In the genomic region with DNA sequence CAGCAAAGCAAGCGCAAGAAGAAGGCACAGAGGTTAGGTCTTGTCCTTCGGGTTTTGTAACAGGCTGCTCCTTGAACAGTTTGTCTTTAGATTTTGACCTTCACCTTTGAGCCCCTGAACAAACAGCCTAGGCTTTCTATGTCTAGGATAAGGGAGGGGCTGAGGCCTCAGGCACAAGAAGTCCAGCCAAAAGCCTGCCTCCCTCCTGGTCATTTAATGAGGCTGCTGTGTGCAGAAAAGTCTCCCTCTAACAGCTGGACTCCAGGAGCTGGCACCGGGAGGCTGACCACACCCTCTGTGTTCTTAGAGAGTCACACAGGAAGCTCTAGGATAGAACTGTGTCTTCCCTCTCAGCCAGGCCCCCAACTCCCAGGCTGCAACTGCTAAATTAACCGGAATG, we compare ENCODE assay signal across 15 mouse cellular contexts. TPM values are rescaled to one million over a fixed set of nuclear protein-coding genes. Genes with fewer than 3 reads are reported as not detected.
DNase-seq lines count a peak whose midpoint lies in the region; ATAC-seq and TF ChIP-seq lines count a peak whose summit lies in the region.
"Had no signal": no experiment of that assay in that cellular context is flagged by ENCODE, and none has a peak within 500 bp of the region (broad histone marks: within the 10 kb centered on the region; RNA-seq: fewer than 3 reads in every experiment).

No protein-coding gene starts in this region.

- H3K27ac ChIP-seq in intestine, embryonic 14.5 days (ENCODE audit: low read depth) = no peak overlapping the region; the same call in 1 of the 2 replicates
- H3K27ac ChIP-seq in intestine, postnatal 0 days (ENCODE audit: low read depth, low read length) = no peak overlapping the region
- no peak overlapping the region for H3K27ac ChIP-seq in hindbrain, embryonic 16.5 days (ENCODE audit: low read depth, low read length)
- H3K27ac ChIP-seq: liver, embryonic 15.5 days had no signal

- H3K27me3 ChIP-seq in intestine, embryonic 14.5 days (replicated peaks; ENCODE audit: control insufficient read depth, insufficient read depth, low read length) = no peaks in the 10 kb centered on the region
- H3K27me3 ChIP-seq in intestine, postnatal 0 days (replicated peaks; ENCODE audit: control insufficient read depth, insufficient read depth, low read length) = no peaks in the 10 kb centered on the region
- H3K27me3 ChIP-seq in hindbrain, embryonic 16.5 days (replicated peaks; ENCODE audit: control insufficient read depth, insufficient read depth, low read length) = no peaks in the 10 kb centered on the region
- H3K27me3 ChIP-seq: liver, embryonic 15.5 days had no signal

- H3K9me3 ChIP-seq in intestine, embryonic 14.5 days (ENCODE audit: control insufficient read depth, low read length) = 0 out of 2 replicates have a peak, but pooled peaks cover 3% of the 10 kb centered on the region
- H3K9me3 ChIP-seq in intestine, postnatal 0 days (ENCODE audit: control insufficient read depth) = no peaks in the 10 kb centered on the region
- no peaks in the 10 kb centered on the region for H3K9me3 ChIP-seq in hindbrain, embryonic 16.5 days (ENCODE audit: control insufficient read depth, low read length)
- H3K9me3 ChIP-seq: liver, embryonic 15.5 days had no signal

- ATAC-seq in intestine, embryonic 14.5 days (replicated peaks; ENCODE audit: low FRiP score, low TSS enrichment, low read depth) = no peak
- ATAC-seq in intestine, postnatal 0 days = no peak
- ATAC-seq in hindbrain, embryonic 16.5 days = no peak
- ATAC-seq: activated CD4-positive, CD25-positive, alpha-beta regulatory T cell, adult 4 months; forebrain, postnatal 0 days had no signal

- 35% methylated on average over 4 of the region's 4 CpGs for WGBS in intestine, embryonic 14.5 days
- 45% methylated on average over 4 of the region's 4 CpGs for WGBS in intestine, postnatal 0 days
- 70% methylated on average over 4 of the region's 4 CpGs for WGBS in hindbrain, embryonic 16.5 days

- H3K4me1 ChIP-seq in intestine, embryonic 14.5 days (replicated peaks; ENCODE audit: control insufficient read depth, insufficient read depth, low read length) = peaks cover 38% of the 10 kb centered on the region
- H3K4me1 ChIP-seq in intestine, postnatal 0 days (replicated peaks; ENCODE audit: control insufficient read depth, insufficient read depth, low read length) = peaks cover 15% of the 10 kb centered on the region; the same call in 1 of the 2 replicates
- peaks cover 5% of the 10 kb centered on the region; the same call in 1 of the 2 replicates for H3K4me1 ChIP-seq in hindbrain, embryonic 16.5 days (ENCODE audit: control insufficient read depth, insufficient read depth, low read depth, low read length)

- no peak for TF ChIP-seq CTCF in intestine, postnatal 0 days (IDR thresholded peaks at IDR 0.05; ENCODE audit: low read depth)

- no peaks in the 10 kb centered on the region for H3K36me3 ChIP-seq in intestine, embryonic 14.5 days (ENCODE audit: control insufficient read depth, insufficient read depth, low read length)
- no peaks in the 10 kb centered on the region for H3K36me3 ChIP-seq in intestine, postnatal 0 days (ENCODE audit: control insufficient read depth, insufficient read depth)
- H3K36me3 ChIP-seq in hindbrain, embryonic 16.5 days (ENCODE audit: control insufficient read depth, insufficient read depth, low read length) = no peaks in the 10 kb centered on the region
- H3K36me3 ChIP-seq: liver, embryonic 15.5 days had no signal

- peak; percentile 38 for DNase-seq in intestine, embryonic 14.5 days (ENCODE audit: low spot score)
- peak; percentile 64 to 68 for DNase-seq in heart, postnatal 10 days
- peak; percentile 19 to 71 for DNase-seq in kidney, postnatal 36 days
- peak; percentile 71 for DNase-seq in testis, postnatal 10 days (ENCODE audit: low spot score)
- DNase-seq in c-Kit-positive CD71-positive TER-119-positive erythroid progenitor cells, embryonic 14.5 days (ENCODE audit: low spot score) = no peak
- DNase-seq in cerebellum, postnatal 4 days (ENCODE audit: low spot score in 2 of 2) = no peak
- DNase-seq: cerebellum, adult 2 months; forebrain, postnatal 0 days; right cerebral cortex, postnatal 25 days had no signal

- H3K4me2 ChIP-seq in intestine, embryonic 14.5 days (ENCODE audit: low read length) = no peak overlapping the region
- no peak overlapping the region for H3K4me2 ChIP-seq in intestine, postnatal 0 days (replicated peaks; ENCODE audit: low read depth)
- no peak overlapping the region for H3K4me2 ChIP-seq in hindbrain, embryonic 16.5 days (ENCODE audit: low read length)
- H3K4me2 ChIP-seq: liver, embryonic 15.5 days had no signal

- H3K9ac ChIP-seq in intestine, embryonic 14.5 days (ENCODE audit: low read length) = no peak overlapping the region
- H3K9ac ChIP-seq in intestine, postnatal 0 days (ENCODE audit: low read depth, low read length) = no peak overlapping the region
- no peak overlapping the region for H3K9ac ChIP-seq in hindbrain, embryonic 16.5 days (ENCODE audit: low read depth, low read length)
- H3K9ac ChIP-seq: forebrain, postnatal 0 days; liver, embryonic 15.5 days had no signal

- no peak overlapping the region for H3K4me3 ChIP-seq in intestine, embryonic 14.5 days (ENCODE audit: low read depth, low read length)
- H3K4me3 ChIP-seq in intestine, postnatal 0 days (ENCODE audit: low read depth, low read length) = no peak overlapping the region
- no peak overlapping the region for H3K4me3 ChIP-seq in hindbrain, embryonic 16.5 days (ENCODE audit: low read length)
- H3K4me3 ChIP-seq: liver, embryonic 15.5 days; myocyte had no signal

- intact Hi-C loops in heart, postnatal 10 days (cut with DNase I) = no loop called here

RNA-seq across cellular contexts. Expression of gene Fam170b, which starts 6.6 kb away (rescaled TPM):
- polyA plus RNA-seq in intestine, embryonic 14.5 days (2014; fragmentation: Nextera tagmentation; extraction: Ambion mirVana) = not detected in 2 replicates
- not detected in 2 replicates for polyA plus RNA-seq in intestine, postnatal 0 days (2015; fragmentation: Nextera tagmentation; extraction: Ambion mirVana)
- total RNA-seq in heart, postnatal 10 days (2021) = not detected
- not detected in 2 replicates for polyA plus RNA-seq in hindbrain, embryonic 16.5 days (2015; fragmentation: Nextera tagmentation; extraction: Ambion mirVana)
- total RNA-seq: forebrain, postnatal 0 days had no signal
- polyA plus RNA-seq: activated CD4-positive, CD25-positive, alpha-beta regulatory T cell, adult 4 months; cerebellum, adult 2 months; forebrain, postnatal 0 days; large intestine, adult 2 months; myocyte had no signal

RNA-seq across cellular contexts. Expression of gene Vstm4, which starts 29.4 kb away (rescaled TPM):
- polyA plus RNA-seq in intestine, embryonic 14.5 days (2014; fragmentation: Nextera tagmentation; extraction: Ambion mirVana) = 31.0 and 32.9 TPM in 2 replicates
- polyA plus RNA-seq in intestine, postnatal 0 days (2015; fragmentation: Nextera tagmentation; extraction: Ambion mirVana) = 13.1 and 13.5 TPM in 2 replicates
- total RNA-seq in heart, postnatal 10 days (2021) = 10 to 100 TPM; 19.5 to 24.2 TPM
- 14.5 and 16.3 TPM in 2 replicates for polyA plus RNA-seq in hindbrain, embryonic 16.5 days (2015; fragmentation: Nextera tagmentation; extraction: Ambion mirVana)
- polyA plus RNA-seq: myocyte had no signal

RNA-seq across cellular contexts. Expression of gene Tmem273, which starts 41.4 kb away (rescaled TPM):
- polyA plus RNA-seq in intestine, embryonic 14.5 days (2014; fragmentation: Nextera tagmentation; extraction: Ambion mirVana) = 1.4 and 2.2 TPM in 2 replicates
- 0.98 and 1.2 TPM in 2 replicates for polyA plus RNA-seq in intestine, postnatal 0 days (2015; fragmentation: Nextera tagmentation; extraction: Ambion mirVana)
- total RNA-seq in heart, postnatal 10 days (2021) = under 1 TPM; 0.50 to 0.99 TPM
- polyA plus RNA-seq in hindbrain, embryonic 16.5 days (2015; fragmentation: Nextera tagmentation; extraction: Ambion mirVana) = 0.41 and 0.66 TPM in 2 replicates
- total RNA-seq: forebrain, postnatal 0 days had no signal

Comparison
In these comparisons a context has a peak if more than half of its experiments do, and no peak if none do; other contexts are left out.
1. DNase-seq: peak in intestine, embryonic 14.5 days (single experiment), heart, postnatal 10 days (2 of 2), kidney, postnatal 36 days (2 of 2) and testis, postnatal 10 days (single experiment); none in c-Kit-positive CD71-positive TER-119-positive erythroid progenitor cells, embryonic 14.5 days (single experiment) and cerebellum, postnatal 4 days (0 of 2).